Mouse (Mus musculus) forebrain, embryonic 13.5 days (tissue): ENCODE measurements around the gene Ret. TPM values are rescaled to one million over a fixed set of nuclear protein-coding genes. Genes with fewer than 3 reads are reported as not detected.

ENCODE experiments used
- ATAC-seq: fragments of 200-750 bp; cut with Nextera tagmentation; 2 replicates; pipeline ENCODE4 v1.8.0; 2017
- H3K27ac ChIP-seq: fragments of 300-500 bp; sonication (generic); 2 replicates; pipeline ENCODE4 v1.5.1; 2015; ENCODE audit warnings: inconsistent platforms, mild to moderate bottlenecking, moderate library complexity
- H3K27me3 ChIP-seq: fragments of 300-500 bp; sonication (generic); 2 replicates; pipeline ENCODE4 v1.6.1; 2015; ENCODE audit warnings: mild to moderate bottlenecking, inconsistent platforms
- H3K36me3 ChIP-seq: fragments of 300-500 bp; sonication (generic); 2 replicates; pipeline ENCODE4 v1.6.1; 2015; ENCODE audit warnings: mild to moderate bottlenecking, inconsistent platforms; ENCODE audit not compliant: poor library complexity, severe bottlenecking
- H3K4me1 ChIP-seq: fragments of 300-500 bp; sonication (generic); 2 replicates; pipeline ENCODE4 v1.6.1; 2015; ENCODE audit warnings: inconsistent platforms
- H3K4me2 ChIP-seq: fragments of 300-500 bp; sonication (generic); 2 replicates; pipeline ENCODE4 v1.6.1; 2015; ENCODE audit warnings: inconsistent platforms, mild to moderate bottlenecking, moderate library complexity
- H3K4me3 ChIP-seq: fragments of 300-500 bp; sonication (generic); 2 replicates; pipeline ENCODE4 v1.5.1; 2015; ENCODE audit warnings: mild to moderate bottlenecking, inconsistent platforms
- H3K9ac ChIP-seq: fragments of 300-500 bp; sonication (generic); 2 replicates; pipeline ENCODE4 v1.6.1; 2015; ENCODE audit warnings: mild to moderate bottlenecking, inconsistent platforms
- H3K9me3 ChIP-seq: fragments of 300-500 bp; sonication (generic); replicated peaks from 2 replicates; pipeline ENCODE4 v1.6.1; 2016; ENCODE audit warnings: inconsistent platforms
- WGBS: fragments of 180-500 bp; shearing (Covaris S2); methylation state at CpG from one replicate; pipeline ENCODE4 v1.1.7; 2015; 5-methylcytosine and 5-hydroxymethylcytosine counted together
- polyA plus RNA-seq: library from polyadenylated mRNA; unstranded; fragments of >200 nt; fragmentation: Nextera tagmentation; extraction: Ambion mirVana; gene quantifications from 2 replicates; pipeline ENCODE4 v1.2.1, GENCODE M21; 2015

Ret gene
- polyA plus RNA-seq, 1 experiment from 2014 or later = 0.65 TPM

- no peaks in the 10 kb centered on the region for H3K36me3 ChIP-seq
- H3K9ac ChIP-seq = no peak overlapping the region
- no peak overlapping the region for H3K4me3 ChIP-seq
- no peak for ATAC-seq
- H3K27ac ChIP-seq = no peak overlapping the region
- WGBS = 93% methylated on average over 7 of the region's 7 CpGs
- H3K27me3 ChIP-seq = no peaks in the 10 kb centered on the region
- no peaks in the 10 kb centered on the region for H3K9me3 ChIP-seq
- H3K4me2 ChIP-seq = no peak overlapping the region
- H3K4me1 ChIP-seq = no peaks in the 10 kb centered on the region
Measured at GRCm38 (mm10) chr6:118171386-118171785, 26.1 kb downstream of the Ret start.

- Histone ChIP-seq H3K27ac (no peak overlapping the region), H3K4me3 (no peak overlapping the region), H3K4me2 (no peak overlapping the region), H3K36me3 (no peaks in the 10 kb centered on the region), H3K9ac (no peak overlapping the region), H3K9me3 (no peaks in the 10 kb centered on the region), H3K27me3 (no peaks in the 10 kb centered on the region), H3K4me1 (no peaks in the 10 kb centered on the region)
- WGBS = 84% methylated on average over 14 of the region's 14 CpGs
- no peak for ATAC-seq
Measured at GRCm38 (mm10) chr6:118168106-118168505, 29.4 kb downstream of the Ret start.

- Histone ChIP-seq H3K9ac (no peak overlapping the region), H3K4me3 (no peak overlapping the region), H3K4me2 (no peak overlapping the region), H3K4me1 (no peaks in the 10 kb centered on the region), H3K27ac (no peak overlapping the region), H3K36me3 (no peaks in the 10 kb centered on the region), H3K27me3 (no peaks in the 10 kb centered on the region), H3K9me3 (no peaks in the 10 kb centered on the region)
- WGBS = 89% methylated on average over 9 of the region's 9 CpGs
- no peak for ATAC-seq
Measured at GRCm38 (mm10) chr6:118167013-118167412, 30.5 kb downstream of the Ret start.

- 88% methylated on average over 1 of the region's 1 CpGs for WGBS
- Histone ChIP-seq H3K4me2 (no peak overlapping the region), H3K27me3 (no peaks in the 10 kb centered on the region), H3K4me3 (no peak overlapping the region), H3K4me1 (no peaks in the 10 kb centered on the region), H3K9me3 (no peaks in the 10 kb centered on the region), H3K36me3 (no peaks in the 10 kb centered on the region), H3K27ac (no peak overlapping the region), H3K9ac (no peak overlapping the region)
- ATAC-seq = no peak
Measured at GRCm38 (mm10) chr6:118165516-118165915, 32.0 kb downstream of the Ret start.

- H3K4me3 ChIP-seq = no peak overlapping the region
- no peaks in the 10 kb centered on the region for H3K36me3 ChIP-seq
- no peaks in the 10 kb centered on the region for H3K9me3 ChIP-seq
- WGBS = 75% methylated on average over 8 of the region's 8 CpGs
- ATAC-seq = no peak
- H3K9ac ChIP-seq = no peak overlapping the region
- H3K4me2 ChIP-seq = no peak overlapping the region
- no peaks in the 10 kb centered on the region for H3K27me3 ChIP-seq
- H3K27ac ChIP-seq = no peak overlapping the region
- no peaks in the 10 kb centered on the region for H3K4me1 ChIP-seq
Measured at GRCm38 (mm10) chr6:118164691-118165090, 32.8 kb downstream of the Ret start.

- no peak overlapping the region for H3K4me2 ChIP-seq
- no peak for ATAC-seq
- no peak overlapping the region for H3K27ac ChIP-seq
- no peaks in the 10 kb centered on the region for H3K36me3 ChIP-seq
- H3K9me3 ChIP-seq = no peaks in the 10 kb centered on the region
- no peak overlapping the region for H3K4me3 ChIP-seq
- WGBS = 92% methylated on average over 2 of the region's 2 CpGs
- no peak overlapping the region for H3K9ac ChIP-seq
- H3K4me1 ChIP-seq = no peaks in the 10 kb centered on the region
- H3K27me3 ChIP-seq = no peaks in the 10 kb centered on the region
Measured at GRCm38 (mm10) chr6:118163086-118163485, 34.4 kb downstream of the Ret start.

GRCm38 (mm10) chr6:118162457-118163082, 34.9 kb downstream of the Ret start:
- Histone ChIP-seq H3K9me3 (no peaks in the 10 kb centered on the region), H3K9ac (no peak overlapping the region), H3K36me3 (no peaks in the 10 kb centered on the region), H3K4me2 (no peak overlapping the region), H3K27me3 (no peaks in the 10 kb centered on the region), H3K27ac (no peak overlapping the region), H3K4me3 (no peak overlapping the region), H3K4me1 (no peaks in the 10 kb centered on the region)
- no peak for ATAC-seq
- WGBS = 91% methylated on average over 12 of the region's 12 CpGs

GRCm38 (mm10) chr6:118153091-118153490, 44.4 kb downstream of the Ret start:
- no peak for ATAC-seq
- WGBS = 83% methylated on average over 5 of the region's 5 CpGs
- H3K4me1 ChIP-seq = no peaks in the 10 kb centered on the region
- no peak overlapping the region for H3K9ac ChIP-seq
- no peak overlapping the region for H3K4me3 ChIP-seq
- no peak overlapping the region for H3K27ac ChIP-seq
- no peak overlapping the region for H3K4me2 ChIP-seq
- no peaks in the 10 kb centered on the region for H3K36me3 ChIP-seq
- no peaks in the 10 kb centered on the region for H3K27me3 ChIP-seq
- no peaks in the 10 kb centered on the region for H3K9me3 ChIP-seq

- no peaks in the 10 kb centered on the region for H3K27me3 ChIP-seq
- H3K4me2 ChIP-seq = no peak overlapping the region
- no peaks in the 10 kb centered on the region for H3K36me3 ChIP-seq
- H3K4me3 ChIP-seq = no peak overlapping the region
- H3K27ac ChIP-seq = no peak overlapping the region
- H3K9me3 ChIP-seq = no peaks in the 10 kb centered on the region
- no peak for ATAC-seq
- no peak overlapping the region for H3K9ac ChIP-seq
- 81% methylated on average over 8 of the region's 8 CpGs for WGBS
- no peaks in the 10 kb centered on the region for H3K4me1 ChIP-seq
Measured at GRCm38 (mm10) chr6:118150988-118151387, 46.5 kb downstream of the Ret start.

- Histone ChIP-seq H3K9me3 (no peaks in the 10 kb centered on the region), H3K4me1 (no peaks in the 10 kb centered on the region), H3K36me3 (no peaks in the 10 kb centered on the region), H3K27ac (no peak overlapping the region), H3K27me3 (no peaks in the 10 kb centered on the region), H3K4me2 (no peak overlapping the region), H3K9ac (no peak overlapping the region), H3K4me3 (no peak overlapping the region)
- 77% methylated on average over 2 of the region's 2 CpGs for WGBS
- ATAC-seq = no peak
Measured at GRCm38 (mm10) chr6:118150538-118150937, 47.0 kb downstream of the Ret start.

GRCm38 (mm10) chr6:118150128-118150527, 47.4 kb downstream of the Ret start:
- Histone ChIP-seq H3K9me3 (no peaks in the 10 kb centered on the region), H3K4me1 (no peaks in the 10 kb centered on the region), H3K36me3 (no peaks in the 10 kb centered on the region), H3K9ac (no peak overlapping the region), H3K4me3 (no peak overlapping the region), H3K27ac (no peak overlapping the region), H3K27me3 (no peaks in the 10 kb centered on the region), H3K4me2 (no peak overlapping the region)
- WGBS = 75% methylated on average over 4 of the region's 4 CpGs
- no peak for ATAC-seq

GRCm38 (mm10) chr6:118140961-118141360, 56.6 kb downstream of the Ret start:
- Histone ChIP-seq H3K4me1 (peaks cover 6% of the 10 kb centered on the region), H3K4me3 (no peak overlapping the region), H3K27me3 (no peaks in the 10 kb centered on the region), H3K9ac (no peak overlapping the region), H3K9me3 (no peaks in the 10 kb centered on the region), H3K36me3 (no peaks in the 10 kb centered on the region), H3K4me2 (no peak overlapping the region), H3K27ac (no peak overlapping the region)
- WGBS = 89% methylated on average over 6 of the region's 6 CpGs
- ATAC-seq = no peak
